Mouse (Mus musculus) hindbrain, embryonic 16.5 days (tissue): ENCODE data around the gene Ptpn14. TPM values are rescaled to one million over a fixed set of nuclear protein-coding genes. Genes with fewer than 3 reads are reported as not detected.
A peak's percentile ranks its signal among the peaks of the same experiment; 100 is the strongest.

ENCODE experiments used
- ATAC-seq: fragments of 200-750 bp; cut with Nextera tagmentation; 2 replicates; pipeline ENCODE4 v1.8.0; 2017; ENCODE audit warnings: moderate TSS enrichment, moderate library complexity
- H3K27ac ChIP-seq: fragments of 300-500 bp; sonication (generic); 2 replicates; pipeline ENCODE4 v1.5.1; 2014; ENCODE audit warnings: low read depth, mild to moderate bottlenecking, control low read depth, low read length, moderate library complexity
- H3K27me3 ChIP-seq: fragments of 300-500 bp; sonication (generic); replicated peaks from 2 replicates; pipeline ENCODE4 v1.6.1; 2014; ENCODE audit warnings: low read length; ENCODE audit not compliant: control insufficient read depth, insufficient read depth
- H3K36me3 ChIP-seq: fragments of 300-500 bp; sonication (generic); 2 replicates; pipeline ENCODE4 v1.6.1; 2014; ENCODE audit warnings: mild to moderate bottlenecking, low read length, moderate library complexity, mixed read lengths; ENCODE audit not compliant: control insufficient read depth, insufficient read depth
- H3K4me1 ChIP-seq: fragments of 300-500 bp; sonication (generic); 2 replicates; pipeline ENCODE4 v1.6.1; 2014; ENCODE audit warnings: low read depth, low read length; ENCODE audit not compliant: control insufficient read depth, insufficient read depth
- H3K4me2 ChIP-seq: fragments of 300-500 bp; sonication (generic); 2 replicates; pipeline ENCODE4 v1.6.1; 2014; ENCODE audit warnings: mild to moderate bottlenecking, low read length, control low read depth, moderate library complexity
- H3K4me3 ChIP-seq: fragments of 300-500 bp; sonication (generic); 2 replicates; pipeline ENCODE4 v1.5.1; 2014; ENCODE audit warnings: mild to moderate bottlenecking, low read length, control low read depth, moderate library complexity
- H3K9ac ChIP-seq: fragments of 300-500 bp; sonication (generic); 2 replicates; pipeline ENCODE4 v1.6.1; 2014; ENCODE audit warnings: low read depth, mild to moderate bottlenecking, control low read depth, low read length, moderate library complexity
- H3K9me3 ChIP-seq: fragments of 300-500 bp; sonication (generic); 2 replicates; pipeline ENCODE4 v1.6.1; 2014; ENCODE audit warnings: mild to moderate bottlenecking, low read length, moderate library complexity; ENCODE audit not compliant: control insufficient read depth
- WGBS: fragments of 180-500 bp; shearing (Covaris S2); extraction: QIAGEN DNeasy Blood & Tissue Kit; methylation state at CpG from one replicate; pipeline ENCODE4 v1.1.7; 2014; 5-methylcytosine and 5-hydroxymethylcytosine counted together
- polyA plus RNA-seq: library from polyadenylated mRNA; unstranded; fragments of >200 nt; fragmentation: Nextera tagmentation; extraction: Ambion mirVana; gene quantifications from 2 replicates; pipeline ENCODE4 v1.2.1, GENCODE M21; 2015

Ptpn14 gene
- polyA plus RNA-seq, 1 experiment from 2014 or later, result 1.6 TPM

GRCm38 (mm10) chr1:189694391-189694790 is 33.7 kb upstream of the Ptpn14 start:
- Histone ChIP-seq H3K9me3 (no peaks in the 10 kb centered on the region), H3K27me3 (no peaks in the 10 kb centered on the region), H3K9ac (no peak overlapping the region), H3K4me1 (no peaks in the 10 kb centered on the region), H3K4me3 (no peak overlapping the region), H3K27ac (no peak overlapping the region), H3K4me2 (no peak overlapping the region), H3K36me3 (no peaks in the 10 kb centered on the region)
- no peak for ATAC-seq
- 86% methylated on average over 2 of the region's 2 CpGs for WGBS

DNA sequence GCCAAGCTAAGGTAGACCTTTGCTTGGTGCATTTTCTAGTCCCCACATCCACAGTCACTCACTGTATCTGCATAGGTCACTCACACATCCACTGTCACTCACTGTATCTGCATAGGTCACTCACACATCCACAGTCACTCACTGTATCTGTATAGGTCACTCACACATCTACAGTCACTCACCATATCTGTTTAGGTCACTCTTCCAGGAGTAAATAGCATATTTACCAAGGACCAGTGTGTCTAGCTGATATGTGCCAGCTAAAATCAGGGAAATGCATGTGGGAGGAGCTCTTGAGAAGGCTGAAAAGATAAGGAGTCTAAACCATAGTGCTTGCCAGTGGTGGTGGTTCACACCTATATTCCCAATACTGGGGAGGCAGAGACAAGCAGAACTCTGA is 32.7 kb upstream of the Ptpn14 start:
- no peaks in the 10 kb centered on the region for H3K9me3 ChIP-seq
- no peak overlapping the region for H3K4me2 ChIP-seq
- H3K27me3 ChIP-seq, result no peaks in the 10 kb centered on the region
- H3K4me3 ChIP-seq, result no peak overlapping the region
- H3K9ac ChIP-seq, result no peak overlapping the region
- H3K36me3 ChIP-seq, result no peaks in the 10 kb centered on the region
- no peak for ATAC-seq
- no peak overlapping the region for H3K27ac ChIP-seq
- H3K4me1 ChIP-seq, result no peaks in the 10 kb centered on the region

- no peak for ATAC-seq
- Histone ChIP-seq H3K27me3 (no peaks in the 10 kb centered on the region), H3K9me3 (no peaks in the 10 kb centered on the region), H3K27ac (no peak overlapping the region), H3K4me1 (no peaks in the 10 kb centered on the region), H3K36me3 (no peaks in the 10 kb centered on the region), H3K4me3 (no peak overlapping the region), H3K9ac (no peak overlapping the region), H3K4me2 (no peak overlapping the region)
- WGBS, result 69% methylated on average over 4 of the region's 4 CpGs
Observed at GRCm38 (mm10) chr1:189698416-189698815, 29.7 kb upstream of the Ptpn14 start.

- ATAC-seq, result no peak
- Histone ChIP-seq H3K9me3 (no peaks in the 10 kb centered on the region), H3K4me2 (no peak overlapping the region), H3K4me3 (no peak overlapping the region), H3K4me1 (no peaks in the 10 kb centered on the region), H3K27me3 (no peaks in the 10 kb centered on the region), H3K27ac (no peak overlapping the region), H3K9ac (no peak overlapping the region), H3K36me3 (no peaks in the 10 kb centered on the region)
- 89% methylated on average over 6 of the region's 6 CpGs for WGBS
Observed at GRCm38 (mm10) chr1:189700186-189700585, 27.9 kb upstream of the Ptpn14 start.

GRCm38 (mm10) chr1:189700990-189701389 is 27.1 kb upstream of the Ptpn14 start:
- H3K4me1 ChIP-seq, result no peaks in the 10 kb centered on the region
- no peaks in the 10 kb centered on the region for H3K36me3 ChIP-seq
- H3K9me3 ChIP-seq, result no peaks in the 10 kb centered on the region
- WGBS, result 3% methylated on average over 6 of the region's 6 CpGs
- no peaks in the 10 kb centered on the region for H3K27me3 ChIP-seq
- H3K4me2 ChIP-seq, result 0 out of 2 replicates have a peak overlapping the region, but pooled peaks have one; percentile 15
- H3K27ac ChIP-seq, result no peak overlapping the region
- no peak overlapping the region for H3K9ac ChIP-seq
- ATAC-seq, result peak; percentile 54
- no peak overlapping the region for H3K4me3 ChIP-seq

DNA sequence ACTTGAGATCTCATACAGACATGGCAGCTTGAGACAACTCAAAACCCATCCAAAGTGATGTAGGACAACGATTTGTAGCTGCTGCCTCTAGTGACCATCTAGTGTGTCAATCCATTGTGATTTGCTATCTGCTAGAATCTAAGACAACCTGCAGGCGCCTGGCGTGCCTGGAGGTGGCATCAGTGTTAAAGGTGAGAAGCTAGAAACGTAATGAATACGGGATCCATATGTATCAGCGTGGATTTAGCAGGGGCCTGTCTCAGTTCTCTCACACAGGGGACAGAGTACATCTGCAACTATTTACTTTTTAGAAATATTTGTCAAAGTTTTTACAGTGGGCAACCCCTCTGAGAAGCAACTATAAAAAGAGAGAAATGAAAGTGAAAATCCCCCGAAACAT is 24.9 kb upstream of the Ptpn14 start:
- no peak for ATAC-seq
- H3K27me3 ChIP-seq, result no peaks in the 10 kb centered on the region
- H3K4me3 ChIP-seq, result no peak overlapping the region
- no peaks in the 10 kb centered on the region for H3K36me3 ChIP-seq
- WGBS, result 57% methylated on average over 7 of the region's 7 CpGs
- no peaks in the 10 kb centered on the region for H3K4me1 ChIP-seq
- no peak overlapping the region for H3K9ac ChIP-seq
- no peaks in the 10 kb centered on the region for H3K9me3 ChIP-seq
- H3K4me2 ChIP-seq, result no peak overlapping the region
- no peak overlapping the region for H3K27ac ChIP-seq

DNA sequence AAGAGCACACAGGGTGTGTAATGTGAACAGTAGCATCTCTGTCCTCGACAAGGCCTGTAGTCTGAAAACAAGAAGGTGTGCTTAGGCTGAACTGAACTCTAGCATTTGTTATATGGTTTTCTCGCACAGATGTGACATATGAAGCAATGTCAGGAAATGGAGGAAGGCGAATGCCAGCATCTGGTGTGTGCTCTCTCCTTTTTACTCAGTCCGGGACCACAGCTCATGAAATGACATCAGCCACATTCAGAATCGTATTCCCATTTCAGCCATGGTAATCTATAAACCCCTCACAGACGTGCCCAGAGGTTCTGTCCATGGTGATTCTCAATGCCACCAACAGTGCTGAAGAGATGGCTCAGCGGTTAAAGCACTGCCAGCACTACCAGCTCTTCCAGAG is 24.5 kb upstream of the Ptpn14 start:
- no peak overlapping the region for H3K27ac ChIP-seq
- no peaks in the 10 kb centered on the region for H3K9me3 ChIP-seq
- H3K4me3 ChIP-seq, result no peak overlapping the region
- H3K36me3 ChIP-seq, result no peaks in the 10 kb centered on the region
- WGBS, result 86% methylated on average over 7 of the region's 7 CpGs
- no peaks in the 10 kb centered on the region for H3K4me1 ChIP-seq
- H3K4me2 ChIP-seq, result no peak overlapping the region
- ATAC-seq, result no peak
- H3K9ac ChIP-seq, result no peak overlapping the region
- no peaks in the 10 kb centered on the region for H3K27me3 ChIP-seq

DNA sequence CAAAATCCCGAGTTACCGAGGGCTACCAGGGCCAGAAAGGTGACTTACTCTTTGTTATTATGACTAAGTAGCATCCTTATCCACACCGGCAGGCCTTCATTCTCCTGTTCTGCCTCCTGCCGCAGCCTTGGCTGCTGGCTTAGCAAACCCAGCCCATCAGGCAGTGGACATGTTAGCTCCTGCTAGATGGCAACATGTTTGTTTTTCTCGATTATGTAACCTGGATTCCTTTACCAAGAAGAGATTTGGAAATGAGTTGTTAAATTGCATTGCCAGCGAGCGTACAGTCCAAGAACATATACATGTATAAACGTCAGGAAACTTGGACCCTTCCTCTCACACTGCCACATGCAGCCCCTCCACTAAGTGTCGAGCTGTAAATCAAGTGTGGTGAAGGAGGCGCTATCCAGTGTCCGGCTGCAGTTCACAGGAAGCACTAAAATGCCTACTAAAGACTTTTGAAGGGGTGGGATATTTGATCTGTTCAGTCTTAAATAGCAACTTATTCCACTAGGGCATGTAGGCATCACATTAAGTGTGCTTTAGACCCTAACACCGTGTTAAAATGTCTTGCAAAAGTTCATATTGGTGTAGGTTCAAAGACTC is 21.9 kb upstream of the Ptpn14 start:
- Histone ChIP-seq H3K27ac (no peak overlapping the region), H3K27me3 (no peaks in the 10 kb centered on the region), H3K36me3 (no peaks in the 10 kb centered on the region), H3K4me1 (no peaks in the 10 kb centered on the region), H3K4me3 (no peak overlapping the region), H3K9ac (no peak overlapping the region), H3K4me2 (no peak overlapping the region), H3K9me3 (no peaks in the 10 kb centered on the region)
- 82% methylated on average over 12 of the region's 12 CpGs for WGBS
- no peak for ATAC-seq

DNA sequence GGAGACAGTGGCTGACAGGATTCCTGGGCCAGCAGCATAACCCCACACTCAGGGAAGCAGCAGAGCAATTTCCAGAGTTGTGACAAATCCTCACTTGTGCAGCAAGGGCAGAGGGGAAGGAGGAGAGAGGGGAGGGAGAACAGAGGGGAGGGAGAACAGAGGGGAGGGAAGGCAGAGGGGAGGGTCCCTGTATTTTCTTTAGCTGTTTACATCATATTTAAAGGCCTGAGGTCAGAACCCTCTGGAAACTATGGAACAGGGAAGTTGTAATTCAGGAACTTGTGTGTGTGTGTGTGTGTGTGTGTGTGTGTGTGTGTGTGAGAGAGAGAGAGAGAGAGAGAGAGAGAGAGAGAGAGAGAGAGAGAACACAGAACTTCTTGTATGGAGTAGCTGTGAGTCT is 21.1 kb upstream of the Ptpn14 start:
- no peak for ATAC-seq
- no peak overlapping the region for H3K27ac ChIP-seq
- no peak overlapping the region for H3K4me2 ChIP-seq
- H3K9ac ChIP-seq, result no peak overlapping the region
- H3K27me3 ChIP-seq, result no peaks in the 10 kb centered on the region
- no peaks in the 10 kb centered on the region for H3K9me3 ChIP-seq
- no peaks in the 10 kb centered on the region for H3K36me3 ChIP-seq
- no peaks in the 10 kb centered on the region for H3K4me1 ChIP-seq
- no peak overlapping the region for H3K4me3 ChIP-seq

DNA sequence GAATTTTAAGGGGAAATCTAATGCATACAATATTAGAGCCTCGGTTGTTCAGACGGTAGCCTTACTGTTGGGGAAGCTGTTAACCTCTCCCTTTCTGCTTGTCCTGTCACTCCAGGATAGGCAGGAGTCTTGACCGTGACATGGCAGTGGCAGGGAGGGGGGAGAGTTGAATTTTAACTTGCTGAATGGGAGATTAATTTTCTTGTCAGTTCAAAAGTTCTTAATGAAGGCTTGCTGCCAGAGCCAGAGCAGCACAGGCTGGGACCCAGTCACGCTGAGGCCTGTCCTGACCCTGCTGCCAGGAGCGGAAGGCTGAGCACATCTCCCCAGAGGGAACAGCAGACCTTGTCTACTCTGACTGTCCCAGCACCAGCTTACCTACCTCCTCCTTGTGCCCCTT is 20.6 kb upstream of the Ptpn14 start:
- Histone ChIP-seq H3K4me1 (no peaks in the 10 kb centered on the region), H3K27me3 (no peaks in the 10 kb centered on the region), H3K27ac (no peak overlapping the region), H3K9me3 (no peaks in the 10 kb centered on the region), H3K36me3 (no peaks in the 10 kb centered on the region), H3K9ac (no peak overlapping the region), H3K4me3 (no peak overlapping the region), H3K4me2 (no peak overlapping the region)
- WGBS, result 24% methylated on average over 5 of the region's 5 CpGs
- no peak for ATAC-seq
